Mouse (Mus musculus): Measurements from ENCODE around the gene Slc16a9. TPM values are rescaled to one million over a fixed set of nuclear protein-coding genes. Genes with fewer than 3 reads are reported as not detected.

Gene Slc16a9
- polyA plus RNA-seq, 1 experiment from 2014 or later = 6.7 TPM

- TF ChIP-seq CTCF (IDR thresholded peaks at IDR 0.05; ENCODE audit: low read depth) = no peak
- Histone ChIP-seq H3K27ac (no peak overlapping the region), H3K4me1 (replicated peaks; ENCODE audit: insufficient read depth, low read length) (no peaks in the 10 kb centered on the region), H3K4me2 (ENCODE audit: low read length) (no peak overlapping the region), H3K36me3 (ENCODE audit: insufficient read depth, low read length) (no peaks in the 10 kb centered on the region), H3K9me3 (replicated peaks; ENCODE audit: low read length) (no peaks in the 10 kb centered on the region), H3K27me3 (ENCODE audit: insufficient read depth, low read length) (no peaks in the 10 kb centered on the region), H3K4me3 (replicated peaks; ENCODE audit: low read depth, low read length) (no peak overlapping the region), H3K9ac (ENCODE audit: low read depth, low read length) (no peak overlapping the region)
- ATAC-seq (replicated peaks; ENCODE audit: low FRiP score, low read depth) (no peak), DNase-seq (ENCODE audit: low spot score) (no peak)
- 87% methylated on average over 8 of the region's 8 CpGs for WGBS
Observed at GRCm38 (mm10) chr10:70309416-70309815, 64.5 kb downstream of the Slc16a9 start.

DNA sequence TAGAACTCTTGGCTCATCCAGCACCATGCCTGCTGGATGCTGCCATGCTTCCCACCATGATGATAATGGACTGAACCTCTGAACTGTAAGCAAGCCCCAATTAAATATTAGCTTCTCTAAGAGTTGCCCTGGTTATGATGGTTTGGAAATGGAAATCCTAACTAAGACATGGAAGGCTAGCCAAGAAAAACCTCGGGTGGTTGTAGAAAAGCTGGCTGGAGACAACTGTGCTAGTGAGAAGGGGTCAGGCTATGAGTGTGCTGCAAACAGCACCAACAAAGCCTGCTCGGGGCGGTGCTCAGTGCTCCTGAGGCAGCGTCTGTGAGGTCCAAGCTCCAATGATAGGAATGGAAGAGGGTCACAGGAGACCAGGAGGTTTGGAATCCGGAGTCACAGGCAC lies 65.7 kb downstream of the Slc16a9 start:
- Histone ChIP-seq H3K27ac (no peak overlapping the region), H3K4me1 (replicated peaks; ENCODE audit: insufficient read depth, low read length) (no peaks in the 10 kb centered on the region), H3K4me3 (replicated peaks; ENCODE audit: low read depth, low read length) (no peak overlapping the region), H3K27me3 (ENCODE audit: insufficient read depth, low read length) (no peaks in the 10 kb centered on the region), H3K9ac (ENCODE audit: low read depth, low read length) (no peak overlapping the region), H3K9me3 (replicated peaks; ENCODE audit: low read length) (no peaks in the 10 kb centered on the region), H3K4me2 (ENCODE audit: low read length) (no peak overlapping the region), H3K36me3 (ENCODE audit: insufficient read depth, low read length) (no peaks in the 10 kb centered on the region)
- DNase-seq (ENCODE audit: low spot score) = no peak
- TF ChIP-seq CTCF (IDR thresholded peaks at IDR 0.05; ENCODE audit: low read depth) = no peak
- WGBS = 73% methylated on average over 5 of the region's 5 CpGs
- ATAC-seq (replicated peaks; ENCODE audit: low FRiP score, low read depth) = no peak

DNA sequence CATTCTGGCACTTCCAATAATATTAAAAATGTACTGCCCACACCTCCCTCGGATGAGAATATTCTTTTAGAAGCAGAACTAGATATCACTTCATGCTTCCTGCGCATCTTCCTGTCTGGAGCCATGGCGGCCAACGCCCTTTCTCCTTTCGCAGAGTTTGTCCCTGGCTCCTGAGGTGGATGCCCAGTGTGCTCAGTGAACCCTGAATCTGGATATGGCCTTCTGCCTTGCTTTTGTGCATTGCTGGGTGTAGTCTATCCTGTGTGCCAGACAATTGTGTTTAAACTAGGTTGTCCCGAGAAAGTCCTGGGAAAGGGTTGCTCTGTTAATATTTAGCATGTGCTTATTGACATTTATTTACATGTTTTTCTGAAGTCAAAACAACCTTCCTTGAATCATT lies 71.0 kb downstream of the Slc16a9 start:
- Histone ChIP-seq H3K9me3 (replicated peaks; ENCODE audit: low read length) (no peaks in the 10 kb centered on the region), H3K27me3 (ENCODE audit: insufficient read depth, low read length) (no peaks in the 10 kb centered on the region), H3K4me2 (ENCODE audit: low read length) (no peak overlapping the region), H3K36me3 (ENCODE audit: insufficient read depth, low read length) (no peaks in the 10 kb centered on the region), H3K4me3 (replicated peaks; ENCODE audit: low read depth, low read length) (no peak overlapping the region), H3K4me1 (replicated peaks; ENCODE audit: insufficient read depth, low read length) (no peaks in the 10 kb centered on the region), H3K27ac (no peak overlapping the region), H3K9ac (ENCODE audit: low read depth, low read length) (no peak overlapping the region)
- ATAC-seq (replicated peaks; ENCODE audit: low FRiP score, low read depth) (no peak), DNase-seq (ENCODE audit: low spot score) (no peak)
- 82% methylated on average over 6 of the region's 6 CpGs for WGBS
- no peak for TF ChIP-seq CTCF (IDR thresholded peaks at IDR 0.05; ENCODE audit: low read depth)

DNA sequence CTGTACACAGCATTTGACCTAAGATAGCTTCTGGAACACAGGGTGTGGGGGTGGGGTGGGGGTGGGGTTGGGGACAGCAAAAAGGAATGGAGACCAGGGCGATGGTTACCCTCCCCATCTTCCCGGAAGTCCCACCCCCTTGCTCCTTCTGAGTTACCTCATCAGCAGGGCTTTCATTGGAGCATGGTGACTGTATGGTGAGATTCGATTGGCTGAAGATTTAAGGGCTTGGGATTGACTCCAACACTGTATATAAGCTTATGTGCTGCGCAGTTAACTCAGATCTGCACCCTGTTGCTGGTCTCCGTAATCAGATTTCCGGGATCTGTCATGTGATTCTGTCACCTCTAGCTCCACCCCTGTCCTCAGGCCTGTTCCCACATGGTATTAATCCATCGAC lies 72.0 kb downstream of the Slc16a9 start:
- WGBS = 89% methylated on average over 7 of the region's 7 CpGs
- no peak overlapping the region for H3K4me3 ChIP-seq (replicated peaks; ENCODE audit: low read depth, low read length)
- H3K9ac ChIP-seq (ENCODE audit: low read depth, low read length) = no peak overlapping the region

GRCm38 (mm10) chr10:70317394-70317965 lies 72.6 kb downstream of the Slc16a9 start:
- no peak overlapping the region for H3K27ac ChIP-seq
- 79% methylated on average over 13 of the region's 13 CpGs for WGBS
- no peak for ATAC-seq (replicated peaks; ENCODE audit: low FRiP score, low read depth)

More for the DNA sequence above, 72.0 kb downstream of the Slc16a9 start:
- Histone ChIP-seq H3K27me3 (ENCODE audit: insufficient read depth, low read length) (no peaks in the 10 kb centered on the region), H3K4me2 (ENCODE audit: low read length) (no peak overlapping the region), H3K4me1 (replicated peaks; ENCODE audit: insufficient read depth, low read length) (no peaks in the 10 kb centered on the region), H3K9me3 (replicated peaks; ENCODE audit: low read length) (no peaks in the 10 kb centered on the region), H3K27ac (no peak overlapping the region), H3K36me3 (ENCODE audit: insufficient read depth, low read length) (no peaks in the 10 kb centered on the region)
- no peak for DNase-seq (ENCODE audit: low spot score)
- no peak for TF ChIP-seq CTCF (IDR thresholded peaks at IDR 0.05; ENCODE audit: low read depth)
- 0 out of 2 replicates have a peak, but pooled peaks have one; percentile 21 for ATAC-seq (replicated peaks; ENCODE audit: low FRiP score, low read depth)

GRCm38 (mm10) chr10:70318630-70319029 lies 73.7 kb downstream of the Slc16a9 start:
- Histone ChIP-seq H3K9ac (ENCODE audit: low read depth, low read length) (no peak overlapping the region), H3K27me3 (ENCODE audit: insufficient read depth, low read length) (no peaks in the 10 kb centered on the region), H3K4me3 (replicated peaks; ENCODE audit: low read depth, low read length) (no peak overlapping the region), H3K27ac (no peak overlapping the region), H3K9me3 (replicated peaks; ENCODE audit: low read length) (no peaks in the 10 kb centered on the region), H3K36me3 (ENCODE audit: insufficient read depth, low read length) (no peaks in the 10 kb centered on the region), H3K4me2 (ENCODE audit: low read length) (no peak overlapping the region), H3K4me1 (replicated peaks; ENCODE audit: insufficient read depth, low read length) (no peaks in the 10 kb centered on the region)
- WGBS = 3% methylated on average over 3 of the region's 3 CpGs
- ATAC-seq (replicated peaks; ENCODE audit: low FRiP score, low read depth) (0 out of 2 replicates have a peak, but pooled peaks have one; percentile 40), DNase-seq (ENCODE audit: low spot score) (peak; percentile 83)
- TF ChIP-seq CTCF (IDR thresholded peaks at IDR 0.05; ENCODE audit: low read depth) = peak; percentile 90

More at GRCm38 (mm10) chr10:70317394-70317965, 72.6 kb downstream of the Slc16a9 start:
- Histone ChIP-seq H3K4me1 (replicated peaks; ENCODE audit: insufficient read depth, low read length) (no peaks in the 10 kb centered on the region), H3K4me3 (replicated peaks; ENCODE audit: low read depth, low read length) (no peak overlapping the region), H3K4me2 (ENCODE audit: low read length) (no peak overlapping the region), H3K9ac (ENCODE audit: low read depth, low read length) (no peak overlapping the region), H3K27me3 (ENCODE audit: insufficient read depth, low read length) (no peaks in the 10 kb centered on the region), H3K36me3 (ENCODE audit: insufficient read depth, low read length) (no peaks in the 10 kb centered on the region), H3K9me3 (replicated peaks; ENCODE audit: low read length) (no peaks in the 10 kb centered on the region)
- no peak for TF ChIP-seq CTCF (IDR thresholded peaks at IDR 0.05; ENCODE audit: low read depth)
- no peak for DNase-seq (ENCODE audit: low spot score)

GRCm38 (mm10) chr10:70325518-70325917 lies 80.6 kb downstream of the Slc16a9 start:
- ATAC-seq (replicated peaks; ENCODE audit: low FRiP score, low read depth) (no peak), DNase-seq (ENCODE audit: low spot score) (no peak)
- Histone ChIP-seq H3K4me1 (replicated peaks; ENCODE audit: insufficient read depth, low read length) (no peaks in the 10 kb centered on the region), H3K4me3 (replicated peaks; ENCODE audit: low read depth, low read length) (no peak overlapping the region), H3K36me3 (ENCODE audit: insufficient read depth, low read length) (no peaks in the 10 kb centered on the region), H3K9me3 (replicated peaks; ENCODE audit: low read length) (no peaks in the 10 kb centered on the region), H3K9ac (ENCODE audit: low read depth, low read length) (no peak overlapping the region), H3K27me3 (ENCODE audit: insufficient read depth, low read length) (no peaks in the 10 kb centered on the region), H3K4me2 (ENCODE audit: low read length) (no peak overlapping the region), H3K27ac (no peak overlapping the region)
- 17% methylated on average over 2 of the region's 2 CpGs for WGBS
- TF ChIP-seq CTCF (IDR thresholded peaks at IDR 0.05; ENCODE audit: low read depth) = no peak

Data from kidney, postnatal 0 days (tissue).